In the genomic region with DNA sequence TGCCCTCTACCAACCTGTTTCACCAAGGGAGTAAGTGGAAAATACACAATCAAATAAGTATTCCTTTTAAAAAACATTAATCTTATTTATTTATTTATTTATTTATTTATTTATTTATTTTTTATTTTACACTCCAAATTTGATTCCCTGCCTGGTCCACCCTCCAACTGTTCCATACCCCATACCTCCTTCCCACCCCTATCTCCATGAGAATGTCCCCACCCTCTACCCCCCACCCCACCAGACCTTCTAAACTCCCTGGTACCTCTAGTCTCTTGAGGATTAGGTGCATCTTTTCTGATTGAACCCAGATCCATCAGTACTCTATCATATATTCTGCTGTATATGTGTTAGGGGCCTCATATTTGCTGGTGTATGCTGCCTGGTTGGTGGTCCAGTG, we compare ENCODE assay signal across 35 mouse cellular contexts.
"Had no signal": no experiment of that assay in that cellular context is flagged by ENCODE, and none has a peak within 500 bp of the region (broad histone marks: within the 10 kb centered on the region; RNA-seq: fewer than 3 reads in every experiment).

No protein-coding gene starts in this region.

- H3K27me3 ChIP-seq: heart, embryonic 12.5 days; heart, embryonic 13.5 days; heart, embryonic 15.5 days; hindbrain, embryonic 12.5 days; hindbrain, embryonic 13.5 days; hindbrain, embryonic 15.5 days; intestine, embryonic 15.5 days; kidney, embryonic 15.5 days had no signal

- H3K4me3 ChIP-seq: heart, embryonic 10.5 days; heart, embryonic 12.5 days; heart, embryonic 13.5 days; heart, embryonic 15.5 days; hindbrain, embryonic 10.5 days; hindbrain, embryonic 12.5 days; hindbrain, embryonic 13.5 days; hindbrain, embryonic 15.5 days; intestine, embryonic 15.5 days; kidney, embryonic 15.5 days; layer of hippocampus, adult 2 months had no signal

- H3K9ac ChIP-seq: heart, embryonic 12.5 days; heart, embryonic 13.5 days; heart, embryonic 15.5 days; hindbrain, embryonic 12.5 days; hindbrain, embryonic 13.5 days; hindbrain, embryonic 14.5 days; hindbrain, embryonic 15.5 days; intestine, embryonic 15.5 days; kidney, embryonic 15.5 days had no signal

- DNase-seq: heart, postnatal 10 days; heart, postnatal 14 days; heart, postnatal 36 days; heart, postnatal 4 days; kidney, adult 11 months; kidney, adult 18-20 months; kidney, adult 2 months; kidney, adult 8-10 months; kidney, adult 9 months; kidney, postnatal 10 days; kidney, postnatal 14 days; kidney, postnatal 25 days; kidney, postnatal 36 days; kidney, postnatal 4 days; layer of hippocampus, adult 9-11 months; layer of hippocampus, postnatal 36 days had no signal

- H3K9me3 ChIP-seq: heart, embryonic 10.5 days; heart, embryonic 12.5 days; heart, embryonic 13.5 days; heart, embryonic 15.5 days; hindbrain, embryonic 10.5 days; hindbrain, embryonic 12.5 days; hindbrain, embryonic 13.5 days; hindbrain, embryonic 15.5 days; intestine, embryonic 15.5 days; kidney, embryonic 15.5 days had no signal

- H3K4me1 ChIP-seq: heart, embryonic 15.5 days; hindbrain, embryonic 10.5 days; hindbrain, embryonic 12.5 days; hindbrain, embryonic 13.5 days; hindbrain, embryonic 15.5 days; intestine, embryonic 15.5 days; kidney, embryonic 15.5 days had no signal

- H3K4me2 ChIP-seq: heart, embryonic 11.5 days; heart, embryonic 12.5 days; heart, embryonic 13.5 days; heart, embryonic 15.5 days; hindbrain, embryonic 12.5 days; hindbrain, embryonic 13.5 days; hindbrain, embryonic 14.5 days; hindbrain, embryonic 15.5 days; intestine, embryonic 15.5 days; kidney, embryonic 15.5 days had no signal

- H3K36me3 ChIP-seq: heart, embryonic 10.5 days; heart, embryonic 12.5 days; heart, embryonic 13.5 days; heart, embryonic 15.5 days; hindbrain, embryonic 10.5 days; hindbrain, embryonic 12.5 days; hindbrain, embryonic 13.5 days; hindbrain, embryonic 15.5 days; intestine, embryonic 15.5 days; kidney, embryonic 15.5 days had no signal

- ATAC-seq: hindbrain, embryonic 16.5 days; hindbrain, postnatal 0 days; inflammation-experienced regulatory T-cells, adult 6 months; intestine, embryonic 15.5 days; intestine, embryonic 16.5 days; intestine, postnatal 0 days had no signal

- H3K27ac ChIP-seq: heart, embryonic 10.5 days; heart, embryonic 13.5 days; heart, embryonic 15.5 days; hindbrain, embryonic 10.5 days; hindbrain, embryonic 12.5 days; hindbrain, embryonic 13.5 days; hindbrain, embryonic 14.5 days; hindbrain, embryonic 15.5 days; hindbrain, postnatal 0 days; intestine, embryonic 15.5 days; kidney, embryonic 15.5 days; kidney, postnatal 0 days; layer of hippocampus, adult 2 months had no signal
